Mouse (Mus musculus): Measurements from ENCODE around the gene Elovl6. TPM values are rescaled to one million over a fixed set of nuclear protein-coding genes. Genes with fewer than 3 reads are reported as not detected.

Gene Elovl6
- total and polyA plus RNA-seq, 3 experiments = 15.0 to 17.2 TPM; not detected in 1

- Histone ChIP-seq H3K36me3 (ENCODE audit: control insufficient read depth in 1 of 2, insufficient read depth in 2 of 2, low read length in 2 of 2) (peaks cover 0 to 10% of the 10 kb centered on the region in 2 experiments; a peak in 2 of 4 replicates), H3K79me2 (ENCODE audit: control insufficient read depth, insufficient read depth, low read length, poor library complexity) (no peaks in the 10 kb centered on the region), H3K27me3 (ENCODE audit: control insufficient read depth in 1 of 2, insufficient read depth in 2 of 2, low read length in 2 of 2) (no peaks in the 10 kb centered on the region), H3K4me3 (ENCODE audit: control insufficient read depth in 1 of 2, insufficient read depth in 1 of 2, low read depth in 2 of 2, low read length in 2 of 2) (peak overlapping the region; percentile 22 to 38), H3K27ac (ENCODE audit: control insufficient read depth, low read depth, low read length) (peak overlapping the region; percentile 98), H3K9ac (ENCODE audit: control insufficient read depth, low read depth, low read length, poor library complexity, severe bottlenecking) (peak overlapping the region; percentile 38; the same call in 1 of the 2 replicates), H3K4me1 (ENCODE audit: control insufficient read depth in 1 of 2, insufficient read depth in 2 of 2, low read length in 2 of 2) (peaks cover 3 to 16% of the 10 kb centered on the region in 2 experiments; a peak in 3 of 4 replicates), H3K9me3 (replicated peaks; ENCODE audit: insufficient read depth, low read length) (no peaks in the 10 kb centered on the region)
- peak; percentile 88 for DNase-seq (ENCODE audit: low read depth, low spot score)
- TF ChIP-seq KAT2A (conservative IDR thresholded peaks at IDR 0.05; ENCODE audit: low read depth, low read length) = 0 out of 2 replicates have a peak, but pooled peaks have one; percentile 34
- TF ChIP-seq JUND (IDR thresholded peaks at IDR 0.05; ENCODE audit: low read depth, low read length) = no peak
- TF ChIP-seq ZNF384 (IDR thresholded peaks at IDR 0.05; ENCODE audit: low read depth, low read length) = no peak
- no peak for TF ChIP-seq POLR2AphosphoS2 (IDR thresholded peaks at IDR 0.05; ENCODE audit: low read length)
- TF ChIP-seq HCFC1 (IDR thresholded peaks at IDR 0.05; ENCODE audit: low read depth, low read length) = peak; percentile 44
- TF ChIP-seq MYC (IDR thresholded peaks at IDR 0.05; ENCODE audit: low read depth, low read length) = peak; percentile 62
- TF ChIP-seq POLR2A (IDR thresholded peaks at IDR 0.05; ENCODE audit: control insufficient read depth in 1 of 2, insufficient read depth in 1 of 2, low read depth in 1 of 2, low read length in 2 of 2, poor library complexity in 1 of 2) = no peak
- 0 out of 2 replicates have a peak, but pooled peaks have one; percentile 42 for TF ChIP-seq MEF2A (IDR thresholded peaks at IDR 0.05; ENCODE audit: extremely low read depth, insufficient replicate concordance, low read depth, low read length, poor library complexity, severe bottlenecking)
- peak; percentile 53 to 69 (median 54) for TF ChIP-seq CTCF (IDR thresholded peaks at IDR 0.05 in 2 of 3, conservative IDR thresholded peaks at IDR 0.05 in 1 of 3; ENCODE audit: control insufficient read depth in 1 of 3, insufficient read depth in 1 of 3, low read depth in 2 of 3, low read length in 3 of 3, poor library complexity in 1 of 3, severe bottlenecking in 1 of 3)
- no peak for TF ChIP-seq TBP (IDR thresholded peaks at IDR 0.05; ENCODE audit: low read depth, low read length)
- TF ChIP-seq EP300 (IDR thresholded peaks at IDR 0.05; ENCODE audit: low read depth in 1 of 2, low read length in 2 of 2) = peak; percentile 81 to 88
- no peak for TF ChIP-seq GABPA (IDR thresholded peaks at IDR 0.05; ENCODE audit: low read depth, low read length)
- TF ChIP-seq RAD21 (IDR thresholded peaks at IDR 0.05; ENCODE audit: low read depth, low read length) = no peak
- TF ChIP-seq RCOR1 (IDR thresholded peaks at IDR 0.05; ENCODE audit: low read depth, low read length) = peak; percentile 94
- TF ChIP-seq TAL1 (IDR thresholded peaks at IDR 0.05; ENCODE audit: low read length) = no peak; the same call in 1 of the 2 replicates
- no peak for TF ChIP-seq CHD2 (IDR thresholded peaks at IDR 0.05; ENCODE audit: low read length)
- TF ChIP-seq NRF1 (IDR thresholded peaks at IDR 0.05; ENCODE audit: insufficient read depth, low read depth, low read length, poor library complexity, severe bottlenecking) = no peak
- no peak for TF ChIP-seq UBTF (IDR thresholded peaks at IDR 0.05; ENCODE audit: borderline replicate concordance, insufficient read depth, low read depth, low read length)
- TF ChIP-seq E2F4 (IDR thresholded peaks at IDR 0.05; ENCODE audit: borderline replicate concordance, low read depth, low read length) = no peak
- no peak; the same call in 1 of the 2 replicates for TF ChIP-seq SMC3 (IDR thresholded peaks at IDR 0.05; ENCODE audit: low read depth, low read length)
- no peak for TF ChIP-seq USF2 (IDR thresholded peaks at IDR 0.05; ENCODE audit: borderline replicate concordance in 1 of 2, insufficient read depth in 1 of 2, low read depth in 1 of 2, low read length in 2 of 2)
- no peak for TF ChIP-seq ZMIZ1 (IDR thresholded peaks at IDR 0.05; ENCODE audit: low read depth, low read length)
- peak; percentile 85 for TF ChIP-seq TCF12 (IDR thresholded peaks at IDR 0.05; ENCODE audit: low read depth, low read length)
- peak; percentile 25; the same call in 1 of the 2 replicates for TF ChIP-seq MXI1 (IDR thresholded peaks at IDR 0.05; ENCODE audit: low read depth, low read length)
- TF ChIP-seq MYB (IDR thresholded peaks at IDR 0.05; ENCODE audit: low read depth, low read length) = peak; percentile 66
- no peak for TF ChIP-seq POLR2AphosphoS5 (IDR thresholded peaks at IDR 0.05; ENCODE audit: borderline replicate concordance, low read depth, low read length)
- peak; percentile 61; the same call in 1 of the 2 replicates for TF ChIP-seq MAX (IDR thresholded peaks at IDR 0.05; ENCODE audit: low read length)
- peak; percentile 77 for TF ChIP-seq ELF1 (IDR thresholded peaks at IDR 0.05; ENCODE audit: low read depth, low read length)
- peak; percentile 52; the same call in 1 of the 2 replicates for TF ChIP-seq MAFK (IDR thresholded peaks at IDR 0.05; ENCODE audit: borderline replicate concordance, low read depth, low read length)
- peak; percentile 33 for TF ChIP-seq ZC3H11A (IDR thresholded peaks at IDR 0.05; ENCODE audit: low read depth, low read length)
- TF ChIP-seq USF1 (IDR thresholded peaks at IDR 0.05; ENCODE audit: low read depth, low read length) = no peak
- TF ChIP-seq ZKSCAN1 (IDR thresholded peaks at IDR 0.05; ENCODE audit: low read depth, low read length) = no peak
- TF ChIP-seq CHD1 (IDR thresholded peaks at IDR 0.05; ENCODE audit: low read depth, low read length) = no peak
- TF ChIP-seq GATA1 (IDR thresholded peaks at IDR 0.05; ENCODE audit: low read depth, low read length) = peak; percentile 87
- no peak; the same call in 1 of the 2 replicates for TF ChIP-seq NELFE (IDR thresholded peaks at IDR 0.05; ENCODE audit: low read depth, low read length)
- peak; percentile 91 for TF ChIP-seq ETS1 (IDR thresholded peaks at IDR 0.05; ENCODE audit: low read depth, low read length)
These were observed 151.0 kb downstream of the Elovl6 start for GRCm38 (mm10) chr3:129683060-129683679.

Measured in MEL (cell line).